Mouse (Mus musculus): Measurements from ENCODE around the gene Srsf2.
A peak's percentile ranks its signal among the peaks of the same experiment; 100 is the strongest.

GRCm38 (mm10) chr11:116852891-116853511 lies at the start of gene Srsf2:
- TF ChIP-seq POLR2A (IDR thresholded peaks at IDR 0.05; ENCODE audit: borderline replicate concordance, extremely low read depth, low read depth, low read length) (peak; percentile 99), CTCF (IDR thresholded peaks at IDR 0.05; ENCODE audit: insufficient read depth, low read length) (no peak)

All from lung, adult 2 months (tissue).